Mouse (Mus musculus): Measurements from ENCODE around the gene Eif4g1. TPM values are rescaled to one million over a fixed set of nuclear protein-coding genes. Genes with fewer than 3 reads are reported as not detected.

Eif4g1 gene
- total RNA-seq, 2 experiments from 2014 or later: 283 to 297 TPM

DNA sequence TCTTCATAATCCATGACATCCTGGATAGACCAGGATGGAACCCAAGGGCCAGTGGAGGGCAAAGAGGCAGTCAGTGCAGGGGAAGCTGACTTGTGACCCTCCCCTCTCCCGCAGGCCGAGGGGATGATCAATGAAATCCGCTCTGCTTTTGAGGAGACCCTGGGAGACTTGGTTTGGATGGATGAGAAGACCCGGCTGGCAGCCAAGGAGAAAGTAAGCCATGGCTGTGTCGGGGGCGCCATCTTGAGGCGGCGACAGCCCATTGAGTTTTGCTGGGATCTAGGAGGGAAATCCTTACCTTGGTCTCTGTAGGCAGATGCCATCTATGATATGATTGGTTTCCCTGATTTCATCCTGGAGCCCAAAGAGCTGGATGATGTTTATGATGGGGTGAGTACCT, 26.0 kb upstream of the Eif4g1 start:
- peak; percentile 91 for TF ChIP-seq CTCF (conservative IDR thresholded peaks at IDR 0.05)

DNA sequence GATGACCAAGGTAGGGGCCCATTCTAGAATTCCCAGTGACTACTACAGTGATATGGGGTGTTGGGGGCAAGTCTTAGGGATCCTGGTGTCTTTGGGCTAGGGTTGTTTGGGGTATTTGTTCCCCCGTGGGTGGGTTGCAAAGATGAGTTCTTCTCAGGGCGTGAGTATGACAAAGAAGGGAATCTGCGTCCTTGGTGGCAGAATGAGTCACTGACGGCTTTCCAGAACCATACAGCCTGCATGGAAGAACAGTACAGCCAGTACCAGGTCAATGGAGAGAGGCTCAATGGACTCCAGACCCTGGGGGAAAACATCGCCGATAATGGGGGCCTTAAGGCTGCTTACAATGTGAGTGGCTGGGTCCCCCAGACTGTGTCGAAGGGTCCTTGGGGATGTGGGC, 24.2 kb upstream of the Eif4g1 start:
- DNase-seq (ENCODE audit: low spot score in 2 of 2): no peak
- no peak for TF ChIP-seq CTCF (conservative IDR thresholded peaks at IDR 0.05)
- H3K27ac ChIP-seq: no peak overlapping the region
- H3K4me3 ChIP-seq: no peak overlapping the region

More for the DNA sequence above, 26.0 kb upstream of the Eif4g1 start:
- Histone ChIP-seq H3K4me3 (no peak overlapping the region), H3K27ac (no peak overlapping the region)
- peak; percentile 72 to 83 for DNase-seq (ENCODE audit: low spot score in 2 of 2)

- Histone ChIP-seq H3K27ac (peak within 1 kb of the TSS; percentile 92), H3K4me3 (peak within 1 kb of the TSS; percentile 73)
- peak; percentile 96 to 97 for DNase-seq (ENCODE audit: low spot score in 2 of 2)
- TF ChIP-seq CTCF (conservative IDR thresholded peaks at IDR 0.05): peak; percentile 41
These were observed 16.8 kb upstream of the Eif4g1 start, which contains the start of gene Psmd2 for GRCm38 (mm10) chr16:20651076-20651946. Gene Psmd2 (plus strand): TSS chr16:20651652.

DNA sequence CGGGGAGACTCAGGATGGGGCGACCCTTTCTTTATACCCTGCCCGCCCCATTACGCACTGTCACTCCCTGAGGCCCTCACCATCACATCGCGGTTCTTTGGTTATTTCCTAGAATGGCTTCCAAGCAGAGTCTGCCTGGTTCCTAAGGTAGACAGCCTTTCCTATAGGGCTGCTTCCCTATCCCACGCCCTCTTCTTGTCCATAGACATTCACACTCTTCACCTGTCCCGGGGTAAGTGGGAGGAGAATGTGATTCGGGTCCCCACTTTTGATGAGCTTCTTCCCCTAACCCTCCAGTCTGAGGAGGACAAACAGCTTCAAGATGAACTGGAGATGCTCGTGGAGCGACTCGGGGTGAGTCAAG, 16.2 kb upstream of the Eif4g1 start:
- no peak for DNase-seq (ENCODE audit: low spot score in 2 of 2)
- TF ChIP-seq CTCF (conservative IDR thresholded peaks at IDR 0.05): no peak
- Histone ChIP-seq H3K4me3 (peak overlapping the region; percentile 73), H3K27ac (peak overlapping the region; percentile 92)

- no peak for DNase-seq (ENCODE audit: low spot score in 2 of 2)
- Histone ChIP-seq H3K4me3 (peak overlapping the region; percentile 73; the same call in 1 of the 2 replicates), H3K27ac (no peak overlapping the region)
- TF ChIP-seq CTCF (conservative IDR thresholded peaks at IDR 0.05): peak; percentile 63
These were observed 14.8 kb upstream of the Eif4g1 start for GRCm38 (mm10) chr16:20653315-20653714.

GRCm38 (mm10) chr16:20657661-20658060, 10.5 kb upstream of the Eif4g1 start:
- Histone ChIP-seq H3K27ac (no peak overlapping the region), H3K4me3 (no peak overlapping the region)
- TF ChIP-seq CTCF (conservative IDR thresholded peaks at IDR 0.05): no peak
- no peak for DNase-seq (ENCODE audit: low spot score in 2 of 2)

DNA sequence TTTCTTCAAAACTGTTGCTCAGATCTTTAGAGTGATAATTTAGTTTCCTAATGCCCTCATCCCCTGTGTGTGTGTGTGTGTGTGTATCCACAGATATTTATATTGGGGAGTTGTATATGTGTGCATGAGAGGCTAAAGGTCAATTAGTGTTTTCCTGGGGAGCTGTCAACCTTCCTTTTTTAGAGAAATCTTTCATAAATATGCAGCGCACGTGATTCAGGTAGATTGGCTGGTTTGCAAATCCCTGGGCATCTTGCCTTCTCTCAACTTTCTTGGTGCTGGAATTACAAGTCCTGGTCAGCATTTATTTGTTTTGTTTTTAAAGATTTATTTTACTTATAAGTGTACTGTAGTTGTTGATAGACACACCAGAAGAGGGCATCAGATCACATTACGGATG, 2.2 kb downstream of the Eif4g1 start:
- no peak overlapping the region for H3K27ac ChIP-seq
- TF ChIP-seq CTCF (conservative IDR thresholded peaks at IDR 0.05): no peak
- DNase-seq (ENCODE audit: low spot score in 2 of 2): no peak
- H3K4me3 ChIP-seq: no peak overlapping the region

DNA sequence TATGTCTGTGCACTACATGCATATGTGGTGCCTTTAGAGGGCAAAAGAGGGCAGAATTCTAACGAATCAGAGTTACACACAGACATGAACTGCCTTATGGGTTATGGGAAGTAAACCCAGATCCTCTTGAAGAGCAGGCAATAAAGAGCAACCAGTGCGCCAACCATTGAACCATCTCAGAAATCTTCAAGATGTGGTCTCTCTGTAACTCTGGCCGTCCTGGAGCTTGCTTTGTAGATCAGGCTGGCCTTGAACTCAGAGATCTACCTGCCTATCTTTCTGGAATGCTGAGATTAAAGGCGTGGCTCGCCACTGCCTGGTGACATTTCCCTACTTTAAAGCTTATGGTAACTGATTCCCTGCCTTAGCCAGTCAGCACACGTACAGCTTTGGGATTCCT, 3.8 kb downstream of the Eif4g1 start:
- Histone ChIP-seq H3K4me3 (peak overlapping the region; percentile 84), H3K27ac (peak overlapping the region; percentile 86; the same call in 1 of the 2 replicates)
- DNase-seq (ENCODE audit: low spot score in 2 of 2): no peak
- no peak for TF ChIP-seq CTCF (conservative IDR thresholded peaks at IDR 0.05)

GRCm38 (mm10) chr16:20672500-20672902, 4.4 kb downstream of the Eif4g1 start:
- H3K27ac ChIP-seq: peak overlapping the region; percentile 86
- peak; percentile 95 to 96 for DNase-seq (ENCODE audit: low spot score in 2 of 2)
- TF ChIP-seq CTCF (conservative IDR thresholded peaks at IDR 0.05): no peak
- peak overlapping the region; percentile 84 for H3K4me3 ChIP-seq

DNA sequence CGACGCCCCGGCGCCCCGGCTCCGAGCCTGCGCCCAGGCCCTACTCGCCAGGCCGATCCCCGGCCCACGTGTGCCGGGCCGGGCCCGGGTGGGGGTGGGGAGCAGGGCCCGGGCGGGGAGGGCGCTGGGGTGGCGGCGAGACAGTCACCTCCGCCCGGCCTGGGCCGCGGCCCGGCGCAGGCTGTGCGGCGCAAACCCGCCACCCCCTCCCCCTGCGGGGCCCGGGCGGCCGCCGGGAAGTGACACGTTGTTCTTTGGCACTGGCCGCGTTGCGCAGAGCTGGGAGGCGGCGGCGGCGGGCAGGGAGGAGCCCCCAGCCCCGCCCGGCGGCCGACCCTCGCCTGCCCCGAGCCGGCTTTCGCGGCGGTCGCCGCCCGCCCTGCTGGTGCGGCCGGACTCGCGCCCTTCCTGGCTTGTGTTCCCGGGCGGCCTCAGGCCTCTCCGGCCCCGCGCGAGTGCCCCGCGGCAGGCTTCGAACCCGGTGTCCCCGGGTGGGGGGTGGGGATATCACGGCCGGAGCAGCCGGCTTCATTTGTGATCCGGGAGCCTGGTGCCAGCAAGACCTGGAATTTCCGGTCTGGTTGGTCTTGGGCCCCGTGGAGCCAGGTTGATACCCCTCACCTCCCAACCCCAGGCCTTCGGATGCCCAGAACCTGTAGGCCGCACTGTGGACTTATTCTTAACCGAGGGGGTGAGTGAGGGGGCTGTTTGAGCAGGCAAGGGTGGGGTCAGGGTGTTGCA, 5.0 kb downstream of the Eif4g1 start:
- peak overlapping the region; percentile 86 for H3K27ac ChIP-seq
- peak overlapping the region; percentile 84 for H3K4me3 ChIP-seq
- no peak for DNase-seq (ENCODE audit: low spot score in 2 of 2)
- TF ChIP-seq CTCF (conservative IDR thresholded peaks at IDR 0.05): no peak

GRCm38 (mm10) chr16:20673706-20674303, 5.7 kb downstream of the Eif4g1 start:
- no peak for TF ChIP-seq CTCF (conservative IDR thresholded peaks at IDR 0.05)
- Histone ChIP-seq H3K4me3 (peak overlapping the region; percentile 84), H3K27ac (peak overlapping the region; percentile 86)
- no peak for DNase-seq (ENCODE audit: low spot score in 2 of 2)

- no peak for DNase-seq (ENCODE audit: low spot score in 2 of 2)
- H3K4me3 ChIP-seq: no peak overlapping the region
- TF ChIP-seq CTCF (conservative IDR thresholded peaks at IDR 0.05): no peak
- no peak overlapping the region for H3K27ac ChIP-seq
These were observed 7.1 kb downstream of the Eif4g1 start for GRCm38 (mm10) chr16:20675213-20675612.

DNA sequence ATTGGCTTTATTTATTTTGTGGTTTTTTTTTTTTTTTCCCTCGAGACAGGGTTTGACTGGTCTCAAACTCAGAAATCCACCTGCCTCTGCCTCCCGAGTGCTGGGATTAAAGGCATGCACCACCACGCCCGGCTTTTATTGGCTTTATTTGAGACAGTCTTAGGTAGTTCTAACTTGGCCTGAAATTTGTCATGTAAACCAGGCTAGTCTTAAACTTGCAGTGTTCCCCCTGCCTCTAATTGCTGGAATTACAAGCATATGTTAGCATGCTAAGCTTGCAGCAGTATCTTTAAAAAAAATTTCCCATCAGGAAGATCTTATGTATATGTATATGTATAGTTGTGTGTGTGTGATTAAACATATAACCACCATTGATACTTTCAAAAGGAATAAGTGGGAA, 8.6 kb downstream of the Eif4g1 start:
- Histone ChIP-seq H3K4me3 (no peak overlapping the region), H3K27ac (no peak overlapping the region)
- DNase-seq (ENCODE audit: low spot score in 2 of 2): no peak
- peak; percentile 27; the same call in 1 of the 2 replicates for TF ChIP-seq CTCF (conservative IDR thresholded peaks at IDR 0.05)

All from layer of hippocampus, adult 2 months (tissue).